Mouse (Mus musculus): Measurements from ENCODE around the gene Gpc6.

GRCm38 (mm10) chr14:117122036-117122435 is 196.9 kb downstream of the Gpc6 start:
- TF ChIP-seq POLR2A (IDR thresholded peaks at IDR 0.05; ENCODE audit: insufficient read depth, low read depth, low read length) (no peak), CTCF (IDR thresholded peaks at IDR 0.05; ENCODE audit: insufficient read depth, low read depth, low read length) (no peak)

Data from olfactory bulb, adult 2 months (tissue).